Mouse (Mus musculus): ENCODE data around the gene Hoxc5.

The Hoxc5 gene

DNA sequence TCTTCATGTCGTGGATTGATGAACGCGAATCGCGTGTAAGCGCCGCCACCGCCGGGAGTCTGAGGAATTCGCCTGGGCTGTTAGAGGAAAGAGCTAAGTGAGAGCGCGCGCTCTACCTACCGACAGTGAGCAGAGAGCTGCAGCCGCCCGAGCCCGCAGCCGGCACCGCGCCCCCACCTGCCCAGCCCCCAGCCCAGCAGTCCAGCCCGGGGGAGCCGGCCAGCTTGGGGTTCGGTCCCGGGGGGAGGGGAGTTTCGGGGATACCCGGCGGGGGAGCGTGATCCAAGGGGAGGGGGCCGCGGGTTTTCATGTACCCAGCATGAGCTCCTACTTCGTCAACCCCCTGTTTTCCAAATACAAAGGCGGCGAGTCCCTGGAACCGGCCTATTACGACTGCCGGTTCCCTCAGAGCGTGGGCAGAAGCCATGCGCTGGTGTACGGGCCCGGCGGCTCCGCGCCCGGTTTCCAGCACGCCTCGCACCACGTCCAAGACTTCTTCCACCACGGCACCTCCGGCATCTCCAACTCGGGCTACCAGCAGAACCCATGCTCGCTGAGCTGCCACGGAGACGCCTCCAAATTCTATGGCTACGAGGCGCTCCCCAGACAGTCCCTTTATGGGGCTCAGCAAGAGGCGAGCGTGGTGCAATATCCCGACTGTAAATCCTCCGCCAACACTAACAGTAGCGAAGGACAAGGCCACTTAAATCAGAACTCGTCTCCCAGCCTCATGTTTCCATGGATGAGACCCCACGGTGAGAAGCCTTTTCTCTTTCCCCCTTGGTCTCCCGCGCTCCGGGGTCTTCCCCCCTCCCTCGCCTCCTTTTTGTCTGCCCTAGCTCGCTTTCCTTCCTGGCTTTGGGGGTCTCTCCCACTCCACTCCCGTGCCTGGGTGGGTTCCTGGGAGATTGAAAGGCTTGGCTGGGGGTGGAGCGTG is 23.5 kb downstream of the Hoxc5 start, which contains the start of gene Hoxc8:
Gene Hoxc8, plus strand, starts transcription at position 147 of the 937 bp plus-strand sequence.
- DNase-seq, result peak; percentile 79

DNA sequence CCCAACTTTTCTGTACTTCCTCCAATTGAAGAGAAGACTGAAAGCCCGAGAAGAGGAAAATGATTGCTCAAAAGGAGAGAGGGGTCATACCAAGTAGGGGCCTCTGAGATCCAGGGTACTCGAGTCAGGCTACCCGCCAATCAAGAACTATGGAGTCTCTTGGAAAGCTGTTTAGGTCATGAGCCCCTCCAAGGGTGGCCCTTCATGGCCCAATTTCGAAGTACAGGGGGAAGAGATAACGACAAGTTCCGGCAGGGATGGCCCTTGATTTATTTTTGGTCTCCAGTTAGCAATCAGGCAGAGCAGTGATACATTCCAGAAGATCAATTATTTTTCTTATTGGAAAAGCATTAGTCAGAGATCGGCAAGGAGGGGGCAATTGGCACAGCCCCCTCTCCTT is 24.5 kb downstream of the Hoxc5 start:
- peak; percentile 22 for DNase-seq

DNA sequence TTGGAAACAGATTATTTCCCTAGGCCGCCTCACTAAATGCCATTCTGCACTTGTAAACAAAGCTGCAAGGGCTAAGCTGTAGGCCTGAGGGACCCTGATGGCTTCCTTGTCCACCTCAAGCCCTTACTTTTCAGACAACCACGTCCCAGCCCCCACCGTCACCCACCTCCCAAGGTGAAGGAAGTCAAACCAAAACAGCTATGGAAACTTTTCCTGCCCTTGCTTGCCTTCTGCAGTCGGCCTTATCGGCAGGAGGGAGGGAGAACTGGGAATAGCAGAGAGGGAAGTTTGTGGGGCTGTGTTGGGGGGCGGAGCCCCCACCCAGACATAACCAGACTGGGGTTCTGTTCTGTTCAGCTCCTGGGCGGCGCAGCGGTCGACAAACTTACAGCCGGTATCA is 25.0 kb downstream of the Hoxc5 start:
- no peak for DNase-seq

DNA sequence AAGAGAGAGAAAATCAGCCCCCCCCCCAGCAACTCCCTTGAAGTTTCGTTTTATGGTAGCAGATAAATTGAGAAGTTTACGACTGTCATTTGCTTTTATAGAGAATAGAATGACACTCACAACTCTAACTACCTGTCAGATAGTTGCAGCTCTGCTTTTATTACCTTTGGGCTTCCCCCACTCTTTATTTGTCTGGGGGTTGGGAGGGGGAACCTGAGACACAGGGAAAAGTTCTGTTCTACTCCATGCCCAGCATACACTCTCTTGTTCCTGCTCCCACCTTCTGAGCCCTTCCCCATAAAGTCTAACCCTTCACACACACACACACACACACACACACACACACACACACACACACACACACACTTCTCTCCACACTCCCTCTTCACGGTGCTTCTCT is 25.6 kb downstream of the Hoxc5 start:
- no peak for DNase-seq

DNA sequence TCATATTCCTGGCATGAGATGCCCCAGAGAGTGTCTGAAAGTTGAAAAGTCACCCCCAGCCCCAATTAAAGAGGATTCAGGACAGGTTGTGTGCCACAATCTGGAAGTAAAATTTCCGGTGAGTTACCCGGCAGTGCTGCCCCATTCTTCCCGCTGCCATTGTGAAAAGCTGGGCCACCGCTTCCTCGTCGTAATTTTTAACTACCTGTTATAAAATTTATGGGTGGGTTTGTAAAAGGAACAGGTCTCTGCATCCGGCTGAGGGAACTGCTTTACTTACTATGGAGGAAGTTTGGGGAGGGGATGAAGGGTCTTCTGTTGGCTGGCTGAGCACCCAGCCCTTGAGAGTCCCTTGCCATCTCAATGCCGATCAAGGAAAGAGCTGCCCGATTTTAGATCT is 29.3 kb downstream of the Hoxc5 start:
- DNase-seq, result no peak

DNA sequence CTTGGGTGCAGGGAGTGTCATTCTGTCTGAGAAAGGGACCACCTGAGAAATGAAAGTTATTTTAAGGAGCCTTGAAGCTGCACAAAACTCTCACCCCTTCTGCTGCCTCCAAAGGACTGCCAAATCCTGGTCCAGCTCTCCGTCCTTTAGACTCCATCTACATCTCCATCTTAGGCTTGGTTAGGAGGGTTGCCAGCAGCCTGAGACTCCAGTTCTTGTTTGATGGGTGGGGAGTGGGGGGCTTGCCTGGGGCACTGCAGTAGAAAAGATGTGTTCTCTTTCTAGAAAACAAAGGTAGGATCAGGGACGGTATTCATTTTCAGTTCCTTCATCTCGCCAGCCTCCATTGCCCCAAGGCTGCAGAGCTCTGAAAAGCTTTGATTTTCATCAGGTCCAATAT is 30.2 kb downstream of the Hoxc5 start:
- no peak for DNase-seq

DNA sequence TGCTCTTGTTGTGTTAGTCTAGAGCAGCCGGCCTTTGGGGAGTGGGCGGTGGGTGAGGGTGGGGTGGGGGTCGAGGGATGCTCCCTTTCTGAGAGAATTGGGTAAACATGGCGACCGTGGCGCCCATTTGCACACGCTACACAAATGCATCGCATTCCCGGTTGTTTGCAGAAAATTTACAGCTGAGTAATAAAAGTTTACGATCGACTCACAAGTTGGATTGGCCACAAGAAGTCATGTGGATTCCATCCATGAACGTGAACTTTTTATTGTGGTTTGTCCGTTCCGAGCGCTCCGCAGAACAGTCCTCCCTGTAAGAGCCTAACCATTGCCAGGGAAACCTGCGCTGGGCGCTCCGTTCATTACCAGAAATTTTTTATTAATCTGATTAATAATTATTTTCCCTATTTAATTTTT is 30.7 kb downstream of the Hoxc5 start, which contains the start of gene Hoxc6:
Gene Hoxc6, plus strand, starts transcription at position 319 of the 417 bp plus-strand sequence.
- peak; percentile 69 for DNase-seq

DNA sequence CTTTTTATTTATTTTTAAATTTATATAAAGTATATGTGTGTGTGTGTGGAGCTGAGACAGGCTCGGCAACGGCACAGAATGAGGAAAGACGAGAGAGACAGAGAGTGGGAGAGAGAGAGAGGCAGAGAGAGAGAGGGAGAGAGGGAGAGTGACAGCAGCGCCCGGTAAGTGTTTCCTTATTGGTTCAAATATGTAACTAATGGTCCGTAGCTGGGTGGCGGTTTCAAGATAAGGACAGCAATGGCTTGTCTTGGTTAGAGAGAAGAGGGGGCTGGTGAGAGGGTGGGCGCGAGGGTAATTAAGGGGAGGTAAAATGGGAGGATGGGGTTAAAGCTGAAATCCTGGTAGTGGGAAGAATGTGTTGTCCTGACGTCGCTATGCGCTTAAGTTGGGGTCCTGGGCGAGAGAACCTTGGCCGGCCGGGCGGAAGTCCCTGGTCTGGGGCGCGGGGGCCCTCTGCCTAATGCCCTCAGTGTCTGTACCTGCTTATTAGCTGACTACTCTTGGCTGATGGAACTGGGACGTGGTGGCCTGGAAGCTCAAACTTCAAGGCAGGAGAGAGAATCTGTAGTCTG is 31.5 kb downstream of the Hoxc5 start:
- no peak for DNase-seq

DNA sequence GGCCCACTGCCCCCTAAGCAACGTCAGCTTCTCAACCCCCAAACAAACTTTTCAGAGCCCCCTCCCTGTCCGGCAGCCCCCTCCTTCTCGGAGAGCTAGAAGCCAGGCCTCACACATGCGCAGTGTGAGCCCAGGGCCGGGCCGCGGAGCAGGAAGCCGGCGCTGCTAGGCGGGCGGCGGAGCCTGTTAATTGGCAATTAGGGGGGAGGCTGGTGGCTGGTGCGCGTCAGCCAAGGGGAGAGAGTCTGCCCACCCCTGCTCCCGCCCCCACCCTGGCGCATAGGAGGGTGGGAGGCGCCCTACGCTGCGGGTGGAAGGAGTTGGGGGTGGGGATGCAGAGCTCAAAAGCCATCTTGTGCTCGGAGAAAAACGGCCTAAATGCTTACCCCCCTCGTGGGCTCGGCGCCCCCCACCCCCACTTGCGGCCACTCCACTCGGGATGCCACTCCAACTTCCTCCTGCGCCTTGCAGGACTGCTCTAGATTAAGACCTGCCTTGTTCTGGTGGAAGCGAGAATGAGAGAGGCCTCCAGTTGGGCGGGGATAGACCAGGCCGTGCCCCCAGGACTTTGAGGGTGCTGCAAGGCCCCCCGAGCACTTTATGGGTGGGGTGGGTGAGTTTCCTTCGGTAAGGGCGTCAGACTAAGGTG is 32.1 kb downstream of the Hoxc5 start:
- peak; percentile 95 for DNase-seq

DNA sequence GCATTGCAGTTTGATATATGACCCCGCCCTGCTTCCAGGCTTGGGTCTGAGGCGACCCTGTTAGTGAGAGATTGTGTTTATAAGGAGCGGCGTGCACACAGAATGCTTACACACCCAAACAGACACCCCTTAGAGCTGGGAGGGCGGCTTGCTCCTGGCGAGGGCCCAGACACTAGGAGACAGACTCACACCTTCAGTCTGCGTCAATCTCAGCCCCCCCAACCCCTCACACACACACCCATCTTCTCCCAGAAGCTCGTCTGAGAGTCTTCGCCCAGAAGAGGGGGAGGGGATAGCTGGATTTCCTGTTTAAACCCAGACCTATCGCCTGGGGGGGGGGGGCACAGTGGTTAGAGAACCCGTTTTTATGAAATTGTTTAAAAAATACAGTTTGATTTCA is 32.7 kb downstream of the Hoxc5 start:
- peak; percentile 66 for DNase-seq

DNA sequence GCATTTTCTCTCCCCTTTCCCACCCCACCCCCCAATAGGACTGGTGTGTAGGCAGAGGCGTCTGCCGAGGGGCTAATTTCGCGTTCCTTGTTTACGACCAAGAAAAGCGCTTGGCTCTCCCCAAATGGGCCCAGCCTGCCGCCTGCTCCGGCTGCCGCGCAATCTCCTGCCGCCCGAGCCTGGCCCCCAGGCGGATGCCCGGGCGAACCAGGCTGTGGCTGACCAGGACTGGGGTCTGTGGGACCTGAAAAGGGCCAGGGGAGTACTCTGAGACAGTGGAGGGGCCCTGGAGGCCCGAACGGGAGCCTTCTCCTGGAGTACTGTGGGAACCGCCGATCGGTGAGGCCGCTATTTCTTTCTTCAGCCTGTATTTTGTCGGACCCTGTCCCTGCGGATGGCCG is 33.3 kb downstream of the Hoxc5 start:
- peak; percentile 55 for DNase-seq

DNA sequence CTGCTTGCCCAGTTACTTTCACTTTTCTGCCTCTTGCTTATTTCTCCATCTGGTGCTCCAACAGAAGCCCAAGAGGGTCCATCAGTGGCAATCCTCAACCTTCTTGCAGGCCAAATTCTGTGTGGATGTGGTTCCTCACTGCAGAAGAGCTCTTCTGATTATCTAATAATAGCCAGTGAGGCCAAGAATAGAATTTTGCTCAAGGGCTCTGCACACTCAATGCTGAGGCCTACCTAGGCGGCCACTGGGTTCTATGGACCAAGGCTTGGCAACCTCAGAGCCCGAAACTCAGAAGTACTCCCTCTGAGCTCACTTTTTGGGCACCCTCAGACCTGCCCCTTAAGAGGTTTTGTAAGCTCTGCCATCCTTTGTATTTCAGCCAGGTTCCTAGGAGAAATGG is 34.1 kb downstream of the Hoxc5 start:
- DNase-seq, result peak; percentile 19

DNA sequence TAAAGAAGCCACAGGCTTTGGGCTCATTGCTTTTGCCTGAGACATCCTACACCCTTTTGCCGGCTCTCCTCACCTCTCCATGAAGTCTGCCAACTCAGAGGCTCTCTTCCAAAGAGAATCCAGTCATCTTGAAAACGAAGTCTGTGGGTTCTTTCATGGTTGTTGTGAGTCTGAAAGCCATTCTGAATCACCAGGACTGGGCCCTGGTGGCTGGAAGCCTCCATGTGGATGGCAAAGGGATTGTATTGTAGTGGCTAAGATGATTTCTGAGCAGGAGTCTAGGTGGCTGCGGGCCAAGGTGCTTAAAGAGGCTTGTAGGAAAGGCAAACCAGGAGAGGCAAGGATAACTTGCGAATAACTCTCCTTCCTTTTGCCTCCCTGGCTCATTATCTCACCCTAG is 34.9 kb downstream of the Hoxc5 start:
- DNase-seq, result peak; percentile 74

DNA sequence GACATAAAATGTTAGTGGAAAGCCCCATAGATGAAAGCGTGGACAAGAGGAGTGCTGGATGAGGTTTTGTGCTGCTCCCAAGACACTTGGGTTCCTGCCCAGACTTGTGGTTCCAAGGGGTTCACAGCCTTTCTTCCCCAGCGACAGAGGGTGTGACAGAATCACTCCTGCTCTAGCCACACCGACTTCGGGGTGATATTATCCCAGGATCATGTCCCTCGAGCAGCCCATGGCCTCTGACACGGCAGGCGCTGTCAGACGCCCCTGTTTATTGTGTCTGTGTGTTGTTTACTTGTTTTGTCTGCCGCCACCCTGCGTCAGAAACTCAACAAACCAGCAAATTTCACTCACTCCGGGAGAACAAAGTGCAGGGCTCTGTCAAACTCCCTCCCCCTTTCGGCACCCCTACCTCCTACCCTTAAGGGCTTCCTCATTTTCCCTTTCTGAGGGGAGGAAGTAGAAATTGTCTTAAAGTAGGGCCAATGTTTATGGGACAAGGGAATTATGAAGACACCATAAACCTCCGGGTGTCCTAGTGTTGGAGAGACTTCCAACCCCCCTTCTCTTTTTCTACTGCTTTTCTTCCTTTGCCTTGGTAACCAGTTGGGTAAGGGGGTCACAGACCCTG is 35.7 kb downstream of the Hoxc5 start:
- peak; percentile 63 for DNase-seq

DNA sequence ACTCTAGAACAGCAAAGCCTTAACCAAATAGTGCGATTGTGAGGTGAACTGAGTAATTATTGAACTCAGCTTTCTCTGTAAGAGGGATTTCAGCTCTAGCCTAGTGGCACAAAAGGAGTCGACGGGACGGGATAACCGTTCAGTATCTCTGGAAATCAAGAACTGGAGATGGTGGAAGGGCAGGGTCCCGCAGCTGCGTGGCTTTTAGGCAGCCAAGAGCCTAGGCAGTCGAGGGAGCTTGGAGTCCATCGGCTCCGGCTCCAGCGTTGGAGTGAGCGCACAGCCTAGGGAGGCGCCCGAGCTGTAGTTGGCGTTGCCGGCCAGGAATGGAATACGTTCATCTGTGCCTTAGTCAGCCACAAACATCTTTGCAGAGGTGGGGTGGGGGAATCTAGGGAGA is 38.1 kb downstream of the Hoxc5 start:
- peak; percentile 70 for DNase-seq

DNA sequence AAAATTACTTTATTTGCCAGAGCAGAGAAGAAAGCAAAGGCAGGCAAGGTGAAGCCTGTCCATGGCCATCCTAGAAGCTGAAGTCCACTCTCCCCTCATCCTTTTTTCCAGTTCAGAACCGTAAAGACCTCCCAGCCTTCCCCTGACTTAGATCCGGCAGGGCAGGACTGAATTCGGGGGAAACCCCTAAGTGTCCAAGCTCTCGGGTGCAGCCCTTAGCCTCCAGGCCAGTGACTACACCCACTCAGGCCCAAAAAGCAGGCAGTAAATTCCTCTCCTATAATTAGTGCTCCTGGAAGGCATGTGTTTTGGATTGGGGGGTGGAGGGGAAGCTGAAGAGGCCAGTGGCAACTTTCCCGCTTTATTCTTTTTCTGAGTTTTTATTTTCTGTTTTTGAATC is 38.6 kb downstream of the Hoxc5 start:
- DNase-seq, result peak; percentile 36

DNA sequence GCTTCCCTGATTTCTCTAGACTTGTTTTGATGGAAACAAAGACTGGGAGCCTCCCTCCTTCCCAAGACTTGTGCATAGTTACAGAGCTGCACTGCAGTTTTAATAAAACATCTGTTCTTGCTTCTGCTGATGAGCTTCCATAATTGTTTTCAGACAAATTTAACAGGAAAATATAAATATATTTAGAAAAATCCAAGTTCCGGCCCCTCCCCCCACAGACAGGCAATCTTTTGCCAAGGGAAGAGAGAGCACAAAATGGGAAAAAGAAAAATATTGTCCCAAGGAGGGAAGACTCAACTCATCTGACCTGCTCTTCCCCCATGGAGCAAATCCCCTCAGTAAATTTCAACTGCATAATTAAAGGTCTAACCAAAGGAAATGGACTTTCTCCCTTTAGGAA is 39.1 kb downstream of the Hoxc5 start:
- peak; percentile 72 for DNase-seq

DNA sequence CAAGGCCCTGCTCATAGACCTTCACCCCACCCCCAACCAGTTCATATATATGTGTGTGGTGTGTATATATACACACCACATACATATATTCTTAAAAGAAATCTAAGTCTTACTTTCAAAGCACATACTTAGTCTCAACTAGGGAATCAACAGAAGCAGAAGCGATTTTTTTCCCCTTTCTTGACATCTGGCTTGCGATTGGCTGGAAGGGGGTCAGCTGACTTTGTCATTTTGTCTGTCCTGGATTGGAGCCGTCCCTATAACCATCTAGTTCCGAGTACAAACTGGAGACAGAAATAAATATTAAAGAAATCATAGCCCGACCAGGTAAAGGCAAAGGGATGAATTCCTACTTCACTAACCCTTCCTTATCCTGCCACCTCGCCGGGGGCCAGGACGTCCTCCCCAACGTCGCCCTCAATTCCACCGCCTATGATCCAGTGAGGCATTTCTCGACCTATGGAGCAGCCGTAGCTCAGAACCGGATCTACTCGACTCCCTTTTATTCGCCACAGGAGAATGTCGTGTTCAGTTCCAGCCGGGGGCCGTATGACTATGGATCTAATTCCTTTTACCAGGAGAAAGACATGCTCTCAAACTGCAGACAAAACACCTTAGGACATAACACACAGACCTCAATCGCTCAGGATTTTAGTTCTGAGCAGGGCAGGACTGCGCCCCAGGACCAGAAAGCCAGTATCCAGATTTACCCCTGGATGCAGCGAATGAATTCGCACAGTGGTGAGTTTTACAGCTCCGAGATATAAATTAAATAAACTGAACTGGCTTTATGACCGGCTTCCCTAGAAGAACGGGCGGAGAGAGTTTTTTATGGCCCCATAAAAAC is 42.2 kb downstream of the Hoxc5 start:
- DNase-seq, result peak; percentile 58

DNA sequence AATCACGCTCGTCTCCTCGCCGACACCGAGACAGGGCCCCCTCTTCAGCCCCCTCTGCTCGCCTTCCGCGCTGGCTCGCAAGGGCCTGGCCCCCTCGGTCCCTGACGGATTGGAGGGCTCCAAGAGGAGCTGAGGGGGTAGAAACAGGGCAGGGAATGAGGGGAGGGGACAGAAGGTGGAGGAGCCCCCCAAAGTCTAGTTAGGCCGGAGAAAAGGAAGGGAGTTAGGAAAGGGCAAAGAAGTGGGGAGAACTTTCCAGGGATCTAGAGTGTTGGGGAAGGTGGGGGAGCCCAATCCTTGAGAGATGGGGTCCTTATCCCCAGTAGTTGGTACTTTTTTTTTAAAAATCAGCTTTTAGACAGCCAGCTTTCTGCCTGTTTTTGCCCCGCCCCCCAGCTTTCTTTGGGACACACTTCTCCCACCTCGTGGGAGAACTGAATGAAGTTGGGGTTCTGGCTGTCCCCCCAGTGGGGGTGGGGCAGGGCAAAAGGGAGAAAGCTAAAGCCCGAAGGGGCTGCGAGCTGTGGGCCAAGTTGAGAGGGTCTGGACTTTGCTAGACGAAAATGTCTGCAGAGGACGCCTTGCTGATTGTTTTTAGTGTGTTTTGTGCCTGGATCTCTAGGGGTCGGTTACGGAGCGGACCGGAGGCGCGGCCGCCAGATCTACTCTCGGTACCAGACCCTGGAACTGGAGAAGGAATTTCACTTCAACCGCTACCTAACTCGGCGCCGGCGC is 43.0 kb downstream of the Hoxc5 start:
- peak; percentile 52 for DNase-seq

DNA sequence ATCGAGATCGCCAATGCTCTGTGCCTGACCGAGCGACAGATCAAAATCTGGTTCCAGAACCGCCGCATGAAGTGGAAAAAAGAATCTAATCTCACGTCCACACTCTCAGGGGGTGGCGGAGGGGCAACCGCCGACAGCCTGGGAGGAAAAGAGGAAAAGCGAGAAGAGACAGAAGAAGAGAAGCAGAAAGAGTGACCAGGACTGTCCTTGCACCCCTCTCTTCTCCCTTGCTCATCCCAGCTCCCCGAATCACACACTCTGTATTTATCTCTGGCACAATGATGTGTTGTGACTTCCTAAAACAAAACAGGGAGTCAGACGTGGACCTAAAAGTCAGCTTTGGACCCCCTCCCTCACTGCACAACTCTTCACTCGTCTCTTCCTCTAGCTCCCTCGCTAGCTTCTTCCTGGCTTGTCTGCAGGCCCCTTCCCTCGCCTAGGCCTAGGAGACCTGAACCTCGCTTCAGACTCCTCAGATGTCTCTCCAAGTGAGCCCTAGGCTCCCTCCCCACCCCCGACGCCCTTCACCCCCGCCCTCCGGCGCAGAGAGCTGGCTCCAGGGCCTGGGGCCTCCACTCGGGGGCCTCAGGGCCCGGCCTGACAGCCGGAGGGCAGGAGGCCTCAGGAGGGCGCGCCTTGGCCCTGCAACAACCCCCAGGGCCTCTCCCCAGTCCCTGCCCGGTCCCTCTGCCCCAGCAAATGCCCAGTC is 43.8 kb downstream of the Hoxc5 start:
- peak; percentile 33 for DNase-seq
